Mouse (Mus musculus) liver, embryonic 14.5 days (tissue): Measurements from ENCODE around the gene Zfp652.
A peak's percentile ranks its signal among the peaks of the same experiment; 100 is the strongest.

Experiments used
- CTCF ChIP-seq: IDR thresholded peaks from 2 replicates; pipeline ENCODE4 v1.5.1; 2016; ENCODE audit warnings: antibody characterized with exemption, low read depth, control low read depth
- EP300 ChIP-seq: IDR thresholded peaks from 2 replicates; pipeline ENCODE4 v1.6.1; 2016; ENCODE audit warnings: antibody characterized with exemption, low read depth

GRCm38 (mm10) chr11:95712563-95713224 lies at the start of gene Zfp652:
- TF ChIP-seq CTCF (no peak), EP300 (0 out of 2 replicates have a peak, but pooled peaks have one; percentile 31)
